8 mouse cellular contexts compared by ENCODE assay signal in the genomic region with DNA sequence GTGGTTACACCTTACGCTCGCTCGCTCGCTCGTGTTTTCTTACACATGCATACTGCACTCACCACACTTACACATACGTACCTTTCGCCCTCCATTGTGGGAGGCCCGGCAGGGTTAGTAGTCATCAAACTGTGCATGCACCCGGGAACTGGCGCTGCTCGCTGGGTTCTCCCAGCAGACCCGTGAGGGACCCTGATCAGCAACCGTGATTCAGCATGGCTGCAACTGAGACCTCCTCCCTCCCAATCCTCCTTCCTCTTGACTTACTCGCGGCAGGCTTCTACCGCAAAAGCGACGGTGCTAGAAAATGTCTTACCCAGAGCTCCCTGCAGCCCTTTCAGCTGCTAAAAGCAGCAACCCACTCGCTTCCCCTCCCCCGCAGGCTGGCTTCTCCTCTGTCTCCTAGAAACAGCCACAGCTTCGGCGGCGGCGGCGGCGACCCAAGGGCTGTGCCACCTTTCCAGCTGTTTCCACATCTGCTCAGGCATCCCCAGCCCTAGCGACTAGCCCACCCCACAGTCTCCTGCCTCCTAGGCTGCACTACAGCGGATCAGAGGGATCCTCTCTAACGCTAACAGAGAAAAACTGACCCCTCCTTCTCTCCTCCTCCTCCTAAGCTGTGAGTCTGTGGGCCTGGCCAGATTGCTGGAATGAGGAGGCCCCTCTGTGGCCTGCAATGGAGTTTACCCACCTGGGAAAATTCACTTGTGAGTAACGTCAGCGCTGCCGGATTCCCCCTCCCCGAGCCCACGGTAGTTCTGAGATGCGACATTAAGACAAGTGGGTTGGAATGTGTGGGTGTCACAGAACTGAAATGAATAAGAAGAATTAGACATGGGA. TPM values are rescaled to one million over a fixed set of nuclear protein-coding genes. Genes with fewer than 3 reads are reported as not detected.
DNase-seq lines count a peak whose midpoint lies in the region; ATAC-seq and TF ChIP-seq lines count a peak whose summit lies in the region.

Klhl3 (minus strand) TSS at position 532 of the 840 bp plus-strand sequence.

- DNase-seq in T-cell, adult 2 months (ENCODE audit: low spot score), result peak; percentile 78
- DNase-seq in cerebellum, postnatal 25 days, result peak; percentile 83 to 85
- peak; percentile 70 for DNase-seq in gastrocnemius, adult 2 months
- peak; percentile 89 for DNase-seq in intestine, embryonic 14.5 days (ENCODE audit: low spot score)
- DNase-seq in left cerebral cortex, postnatal 25 days (ENCODE audit: low spot score in 2 of 2), result peak; percentile 84 to 92
- peak; percentile 93 for DNase-seq in right cerebral cortex, postnatal 10 days (ENCODE audit: low spot score in 2 of 2)
- peak; percentile 73 for DNase-seq in yolk sac, embryonic 10.5 days (ENCODE audit: low spot score)

- H3K4me2 ChIP-seq in intestine, embryonic 14.5 days (ENCODE audit: low read length), result peak within 1 kb of the TSS; percentile 90

- H3K9me3 ChIP-seq in intestine, embryonic 14.5 days (ENCODE audit: control insufficient read depth, low read length), result no peaks in the 10 kb centered on the region

- H3K4me3 ChIP-seq in gastrocnemius, adult 2 months, result peak within 1 kb of the TSS; percentile 85
- peak within 1 kb of the TSS; percentile 62 for H3K4me3 ChIP-seq in intestine, embryonic 14.5 days (ENCODE audit: low read depth, low read length)

- ATAC-seq in intestine, embryonic 14.5 days (replicated peaks; ENCODE audit: low FRiP score, low TSS enrichment, low read depth), result peak; percentile 79
- ATAC-seq in megakaryocyte progenitor cell, adult 5-6 weeks (replicated peaks; ENCODE audit: poor library complexity), result peak; percentile 43

- H3K9ac ChIP-seq in intestine, embryonic 14.5 days (ENCODE audit: low read length), result peak within 1 kb of the TSS; percentile 59

- H3K27ac ChIP-seq in gastrocnemius, adult 2 months, result peak within 1 kb of the TSS; percentile 73
- peak within 1 kb of the TSS; percentile 69 for H3K27ac ChIP-seq in intestine, embryonic 14.5 days (ENCODE audit: low read depth)

- WGBS in intestine, embryonic 14.5 days, result under 1% methylated on average over 35 of the region's 35 CpGs

- no peaks in the 10 kb centered on the region for H3K27me3 ChIP-seq in intestine, embryonic 14.5 days (replicated peaks; ENCODE audit: control insufficient read depth, insufficient read depth, low read length)

- no peaks in the 10 kb centered on the region for H3K36me3 ChIP-seq in intestine, embryonic 14.5 days (ENCODE audit: control insufficient read depth, insufficient read depth, low read length)

- TF ChIP-seq CTCF in gastrocnemius, adult 2 months (IDR thresholded peaks at IDR 0.05), result peak; percentile 19; the same call in 1 of the 2 replicates

- intact Hi-C loops in gastrocnemius, adult 2 months (cut with DNase I), result loop anchor here (2.0 kb wide), 1 partner anchor 100 kb away; no protein-coding TSS in a partner anchor
- intact Hi-C loops in left cerebral cortex, postnatal 25 days (cut with DNase I), result loop anchor here (2.0 kb wide), 3 partner anchors 38 to 78 kb away; no protein-coding TSS in a partner anchor

- peaks cover 18% of the 10 kb centered on the region for H3K4me1 ChIP-seq in intestine, embryonic 14.5 days (replicated peaks; ENCODE audit: control insufficient read depth, insufficient read depth, low read length)

RNA-seq across cellular contexts. Expression of gene Klhl3, which starts in this region (rescaled TPM):
- under 1 TPM; 0.36 to 0.67 TPM for total RNA-seq in gastrocnemius, adult 2 months (2021)
- polyA plus RNA-seq in intestine, embryonic 14.5 days (2014; fragmentation: Nextera tagmentation; extraction: Ambion mirVana), result 3.0 and 3.3 TPM in 2 replicates
- total RNA-seq in left cerebral cortex, postnatal 25 days (2021), result 10 to 100 TPM; 33.3 to 37.3 TPM
- 3.4 and 5.1 TPM in 2 replicates for total RNA-seq in megakaryocyte progenitor cell, adult 5-6 weeks (2015)
- 4.0 and 4.6 TPM in 2 replicates for total RNA-seq in megakaryocyte progenitor cell, adult 5-6 weeks (2017)

Comparison
In these comparisons a context has a peak if more than half of its experiments do, and no peak if none do; other contexts are left out.
1. Peak in every context shown above with its lines: DNase-seq, ATAC-seq, H3K4me3 ChIP-seq and H3K27ac ChIP-seq.
2. RNA of gene Klhl3 (total RNA-seq): 33.3 to 37.3 TPM in left cerebral cortex, postnatal 25 days; 3.4 to 5.1 TPM in megakaryocyte progenitor cell, adult 5-6 weeks and 0.36 to 0.67 TPM in gastrocnemius, adult 2 months; every median in the first group is over 4 times any median in the second.
3. Peak in DNase-seq, H3K4me3 ChIP-seq and H3K27ac ChIP-seq in gastrocnemius, adult 2 months; RNA of the gene not detected or under 1 TPM.